Mouse (Mus musculus) heart, postnatal 14 days (tissue): ENCODE results near the gene Rdx. TPM values are rescaled to one million over a fixed set of nuclear protein-coding genes. Genes with fewer than 3 reads are reported as not detected.
A peak's percentile ranks its signal among the peaks of the same experiment; 100 is the strongest.
"Not testable (repeated sequence)": the region's sequence is repeated elsewhere in the genome, so short reads cannot be mapped to it uniquely, and the experiment has no call there.

Experiments
- DNase-seq, 2 experiments: peaks; one replicate each; pipeline ENCODE4 v3.0.0; 2021 to 2022
- intact Hi-C: fragments of 180-260 bp; cut with DNase I; formaldehyde crosslinking; loops from one replicate; pipeline ENCODE4 v1.15.1; 2025
- total RNA-seq, 2 experiments: library from RNA; stranded (reverse); gene quantifications; 2 replicates each; pipeline ENCODE4 v1.2.3; 2021

Gene Rdx
- total RNA-seq, 2 experiments from 2014 or later: 94.3 to 96.8 TPM

DNA sequence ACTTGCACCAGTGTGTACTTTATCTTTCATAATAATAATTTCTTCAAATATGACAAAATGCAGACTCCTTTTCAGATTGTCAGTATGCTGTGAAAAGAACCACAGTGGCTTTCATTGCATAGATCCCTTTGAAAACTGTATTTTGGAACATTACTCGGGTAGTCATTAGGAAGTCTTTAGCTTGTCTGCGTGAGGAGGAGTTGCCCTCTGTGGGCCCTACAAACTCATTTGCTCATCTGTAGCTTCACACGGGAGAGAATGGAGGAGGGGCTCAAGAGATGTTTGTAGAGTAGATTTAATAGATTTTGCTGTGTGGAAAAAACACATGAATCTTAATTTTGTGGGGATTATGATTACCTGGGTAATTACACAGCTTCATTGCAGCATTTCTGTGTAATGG, 2.6 kb downstream of the Rdx start:
- DNase-seq: no peak
- intact Hi-C loops: loop anchor here (2.0 to 5.0 kb wide), 2 partner anchors 23 to 118 kb away; partner anchors contain the start of gene Zc3h12c

DNA sequence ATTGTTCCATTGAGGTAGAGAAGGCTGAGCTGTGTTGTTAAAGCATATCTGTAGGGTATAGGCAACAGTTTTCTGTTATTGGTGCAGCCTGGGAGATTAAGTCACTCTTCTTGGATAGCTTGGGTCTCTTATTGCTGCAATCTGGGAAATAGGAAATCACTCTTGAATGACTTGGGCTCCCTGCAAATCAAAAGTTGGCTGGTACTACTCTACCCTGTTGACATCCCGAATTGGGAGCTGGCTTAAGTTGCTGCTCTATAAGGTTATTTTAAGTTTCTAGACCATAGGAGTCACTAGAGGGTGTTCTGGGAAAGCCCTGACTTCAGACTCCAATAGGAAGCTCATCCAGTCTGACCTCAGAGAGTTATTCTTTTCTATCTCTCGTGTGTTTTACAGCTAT, 3.4 kb downstream of the Rdx start:
- intact Hi-C loops: loop anchor here (5.0 kb wide), 1 partner anchor 117 kb away; the partner anchor contains the start of gene Zc3h12c
- DNase-seq: no peak

DNA sequence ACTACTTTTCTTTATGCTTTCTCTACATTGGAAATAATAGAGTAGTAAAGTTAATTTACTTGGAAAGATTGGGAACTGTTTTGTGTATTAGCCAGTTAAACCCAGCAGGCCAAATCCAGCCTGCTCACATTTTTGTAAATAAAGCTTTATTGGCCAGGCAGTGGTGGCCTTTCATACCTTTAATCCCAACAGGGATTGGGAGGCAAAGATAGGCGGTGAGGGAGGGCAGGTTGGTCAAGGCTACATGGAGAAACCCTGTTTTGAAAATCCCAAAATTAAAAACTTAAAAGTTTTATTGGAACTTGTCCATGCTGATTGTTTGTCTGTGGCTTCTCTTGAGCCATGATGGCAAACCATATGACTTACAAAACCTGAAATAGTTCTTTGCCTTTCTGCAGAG, 5.2 kb downstream of the Rdx start:
- no peak for DNase-seq
- intact Hi-C loops: loop anchor here (5.0 kb wide), 1 partner anchor 115 kb away; the partner anchor contains the start of gene Zc3h12c

DNA sequence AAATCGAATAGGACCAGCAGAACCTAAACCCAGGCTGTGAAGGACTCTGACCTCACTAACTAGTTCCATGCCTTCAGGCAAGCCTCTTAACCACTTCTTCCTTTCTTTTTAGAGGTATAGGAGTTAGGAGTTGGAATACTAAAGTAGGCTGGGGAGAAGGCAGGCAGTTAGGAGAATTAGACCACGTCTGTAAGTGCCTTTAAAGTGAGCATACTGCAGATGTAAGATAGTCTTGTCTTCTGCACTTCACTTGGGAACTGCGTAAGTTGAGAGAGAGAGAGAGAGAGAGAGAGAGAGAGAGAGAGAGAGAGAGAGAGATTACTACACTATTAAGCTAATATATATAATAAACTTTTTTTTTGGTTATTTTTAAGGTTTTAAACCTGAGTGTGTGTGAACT, 8.3 kb downstream of the Rdx start:
- intact Hi-C loops: no loop called here
- no peak for DNase-seq

- DNase-seq: no peak
- intact Hi-C loops: loop anchor here (5.0 kb wide), 2 partner anchors 38 to 67 kb away; no protein-coding TSS in a partner anchor
Observed at GRCm38 (mm10) chr9:52059788-52060187, 12.8 kb downstream of the Rdx start.

- intact Hi-C loops: no loop called here
Observed at GRCm38 (mm10) chr9:52070052-52070451, 23.1 kb downstream of the Rdx start.

GRCm38 (mm10) chr9:52071352-52071751, 24.4 kb downstream of the Rdx start:
- DNase-seq, intact Hi-C loops: not testable (repeated sequence)

More at GRCm38 (mm10) chr9:52070052-52070451, 23.1 kb downstream of the Rdx start:
- no peak for DNase-seq

GRCm38 (mm10) chr9:52072202-52072601, 25.2 kb downstream of the Rdx start:
- intact Hi-C loops: no loop called here
- no peak for DNase-seq

DNA sequence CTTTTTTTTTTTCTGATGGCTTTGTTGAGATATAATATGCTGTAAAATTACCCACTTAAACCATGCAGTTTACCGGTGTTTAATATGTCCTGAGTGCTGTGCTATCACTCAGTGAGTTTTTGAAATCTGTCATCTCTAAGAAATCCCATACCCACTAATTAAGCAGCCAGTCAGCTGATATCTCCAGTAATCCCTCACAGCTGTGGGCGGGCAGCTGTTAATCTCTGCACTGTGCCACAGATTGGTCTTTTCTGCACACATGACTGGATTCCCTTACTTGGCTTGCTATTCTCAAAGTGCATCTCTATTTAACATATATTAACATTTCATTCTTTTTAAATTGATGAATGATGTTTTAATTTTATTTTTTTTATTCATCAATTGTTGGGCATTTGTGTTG, 29.1 kb downstream of the Rdx start:
- DNase-seq: no peak
- intact Hi-C loops: no loop called here

GRCm38 (mm10) chr9:52077692-52078091, 30.7 kb downstream of the Rdx start:
- intact Hi-C loops: no loop called here
- DNase-seq: no peak

DNA sequence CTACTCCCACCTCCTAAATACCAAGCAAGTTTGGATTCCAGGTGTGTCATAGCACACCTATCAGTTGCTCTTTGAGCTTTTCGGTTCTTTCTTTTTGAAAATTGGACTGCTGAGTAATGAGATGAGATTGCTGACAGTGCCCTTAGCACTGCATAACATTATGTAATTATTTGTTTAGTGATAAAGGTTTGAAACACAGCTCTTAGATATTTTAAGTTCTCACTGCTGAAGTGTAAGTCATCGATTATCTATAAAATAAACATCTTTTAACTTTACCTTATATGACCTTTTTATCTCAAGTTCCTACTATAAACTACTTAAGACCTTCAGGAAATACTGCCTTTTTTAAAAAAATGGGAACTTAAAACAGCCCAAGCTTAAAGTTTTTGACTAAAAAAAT, 35.0 kb downstream of the Rdx start:
- intact Hi-C loops: no loop called here
- DNase-seq: no peak

GRCm38 (mm10) chr9:52082414-52082813, 35.4 kb downstream of the Rdx start:
- intact Hi-C loops: no loop called here
- no peak for DNase-seq

DNA sequence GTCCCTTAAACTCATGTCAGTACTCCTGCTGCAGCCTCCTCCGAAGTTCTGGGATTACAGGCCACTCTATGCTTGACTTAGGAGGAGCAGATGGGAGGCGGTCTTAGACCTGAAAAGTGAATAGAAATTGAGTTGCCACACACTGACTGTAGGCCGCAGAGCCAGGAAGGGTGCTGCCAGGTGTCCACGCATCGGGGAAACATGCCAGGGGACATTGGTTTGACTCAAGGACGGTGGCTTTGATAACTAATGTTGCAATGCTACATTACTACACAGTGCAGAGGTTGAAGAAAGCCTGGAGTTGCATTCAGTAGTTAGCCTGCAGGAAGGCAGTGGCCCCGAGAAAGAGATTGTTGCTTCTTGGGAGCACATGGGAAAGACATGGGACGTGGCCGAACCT, 44.8 kb downstream of the Rdx start:
- intact Hi-C loops: no loop called here
- peak in 1 of 2 experiments; percentile 40 for DNase-seq

DNA sequence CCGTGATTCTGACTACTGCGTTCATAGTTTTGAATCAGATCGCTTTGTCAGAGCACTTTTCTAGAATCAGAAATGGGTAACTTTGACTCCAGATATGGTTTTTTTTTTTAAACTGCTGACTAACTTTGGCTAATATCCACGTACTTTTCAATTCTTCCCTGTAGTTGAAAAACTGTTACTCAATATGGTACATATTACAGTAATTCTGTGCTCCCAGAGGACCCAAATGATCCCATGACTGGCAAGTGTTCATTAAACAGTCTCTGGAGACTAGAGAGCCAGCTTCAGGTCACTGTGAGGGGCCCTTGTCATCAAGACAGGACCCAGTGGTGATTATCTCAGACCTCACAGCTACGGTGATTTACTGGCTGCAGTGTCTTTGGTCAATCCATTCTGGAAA, 45.3 kb downstream of the Rdx start:
- intact Hi-C loops: no loop called here

DNA sequence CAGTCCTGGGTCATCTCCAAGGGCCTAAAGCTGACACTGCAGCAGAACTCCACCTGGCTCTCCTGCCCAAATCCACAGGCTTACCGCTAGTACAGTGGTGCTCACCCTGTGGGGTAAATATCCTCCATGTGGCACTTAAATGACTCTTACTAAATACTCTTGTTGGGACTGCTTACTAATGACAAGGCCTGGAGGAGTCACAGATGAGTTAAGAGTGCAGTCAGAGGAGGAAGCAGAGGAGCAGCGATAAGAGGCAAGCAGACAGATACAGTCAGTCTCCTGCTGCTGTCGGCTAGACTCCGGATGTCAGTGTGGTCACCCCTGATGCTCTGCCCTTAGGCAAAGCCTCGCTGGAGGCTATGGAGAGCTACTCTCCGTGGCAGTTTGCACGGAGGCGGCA, 46.1 kb downstream of the Rdx start:
- DNase-seq: no peak
- intact Hi-C loops: no loop called here

More for the DNA sequence above, 45.3 kb downstream of the Rdx start:
- no peak for DNase-seq

DNA sequence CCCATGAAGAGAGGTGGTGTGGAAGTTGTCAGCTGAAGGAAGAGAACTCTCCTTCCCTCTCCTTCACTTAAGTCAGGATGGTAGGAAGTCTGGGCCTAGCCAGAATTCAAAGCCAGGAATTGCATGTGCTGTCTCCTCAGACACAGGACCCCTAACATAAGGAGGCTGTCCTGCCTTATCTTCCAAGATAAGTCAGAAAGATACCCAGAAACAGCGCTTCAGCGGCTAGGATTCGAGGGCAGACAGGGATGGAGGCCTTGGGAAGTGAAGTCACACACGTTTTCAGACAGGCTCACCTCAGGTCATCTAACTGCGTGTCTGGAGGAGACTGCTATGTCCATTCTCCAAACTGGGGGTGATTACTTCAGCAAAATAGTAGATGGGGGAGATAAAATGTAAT, 47.0 kb downstream of the Rdx start:
- intact Hi-C loops: no loop called here
- DNase-seq: no peak

DNA sequence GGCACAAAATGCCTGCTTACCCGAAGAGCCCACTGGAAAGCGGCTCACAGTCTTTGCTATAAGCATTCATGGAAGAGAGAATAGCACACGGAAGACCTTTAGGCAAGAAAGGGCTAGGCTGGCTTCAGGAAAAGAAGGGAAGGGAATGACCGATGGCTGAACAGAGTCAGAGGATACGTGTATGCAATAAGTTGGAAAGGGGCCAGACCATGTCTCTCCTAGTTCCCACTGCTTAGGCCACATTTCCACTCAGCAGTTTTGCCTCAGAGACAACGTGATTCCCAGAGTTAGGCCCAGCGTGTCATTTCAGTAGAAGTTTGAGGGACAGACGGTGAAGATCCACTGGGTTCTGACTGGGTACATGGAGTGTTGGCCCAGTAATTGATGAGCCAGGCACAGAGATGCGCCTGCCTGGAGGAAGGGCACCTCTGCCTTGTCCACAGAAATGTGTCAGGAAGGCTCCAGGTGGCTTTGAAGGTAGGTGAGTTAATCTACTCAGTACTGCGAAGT, 47.6 kb downstream of the Rdx start:
- intact Hi-C loops: no loop called here
- DNase-seq: no peak

DNA sequence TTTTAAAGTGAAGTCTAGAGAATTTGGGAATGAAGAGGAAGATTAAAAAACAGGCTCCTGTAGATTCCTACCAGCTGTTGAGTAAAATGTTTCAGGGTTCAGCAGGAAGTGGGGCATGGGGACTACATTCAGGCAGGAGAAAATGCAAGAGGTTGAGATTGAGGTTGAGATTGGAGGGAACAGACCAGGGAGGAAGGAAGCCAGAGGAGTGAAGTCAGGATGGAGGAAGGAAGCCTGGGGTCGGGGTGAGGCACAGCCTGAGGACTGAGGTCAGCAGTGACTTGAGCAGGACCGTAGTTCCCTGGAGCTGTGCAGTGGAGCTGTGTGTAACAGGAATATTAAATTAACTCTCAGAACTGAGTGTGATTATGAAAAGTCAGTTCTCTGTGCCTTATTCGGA, 48.7 kb downstream of the Rdx start:
- intact Hi-C loops: loop anchor here (5.0 kb wide), 2 partner anchors 33 to 758 kb away; no protein-coding TSS in a partner anchor
- DNase-seq: no peak

GRCm38 (mm10) chr9:52097386-52097785, 50.4 kb downstream of the Rdx start:
- DNase-seq: no peak
- intact Hi-C loops: loop anchor here (5.0 kb wide), 2 partner anchors 35 to 760 kb away; no protein-coding TSS in a partner anchor

DNA sequence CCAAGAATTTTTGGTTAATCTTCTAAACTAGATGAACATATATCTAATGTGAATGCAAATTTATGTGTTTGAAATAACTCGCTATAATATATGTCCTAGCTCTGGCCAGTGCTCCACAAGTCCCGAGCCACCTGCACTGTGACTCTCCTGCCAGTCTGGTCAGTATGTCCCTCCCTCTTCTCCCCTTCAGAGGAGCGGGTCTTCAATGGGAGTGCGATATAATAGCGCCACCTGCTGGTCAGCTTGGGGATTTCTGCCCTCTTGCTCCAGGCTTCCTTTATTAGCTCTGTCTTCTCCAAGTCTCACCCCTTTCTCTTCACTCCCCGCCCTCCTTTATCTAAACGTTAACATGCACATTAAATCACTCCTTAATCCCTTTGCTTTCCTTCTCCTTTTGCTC, 51.6 kb downstream of the Rdx start:
- DNase-seq: peak; percentile 82 to 89
- intact Hi-C loops: loop anchor here (1.0 to 5.0 kb wide), 4 partner anchors 36 to 938 kb away; no protein-coding TSS in a partner anchor

DNA sequence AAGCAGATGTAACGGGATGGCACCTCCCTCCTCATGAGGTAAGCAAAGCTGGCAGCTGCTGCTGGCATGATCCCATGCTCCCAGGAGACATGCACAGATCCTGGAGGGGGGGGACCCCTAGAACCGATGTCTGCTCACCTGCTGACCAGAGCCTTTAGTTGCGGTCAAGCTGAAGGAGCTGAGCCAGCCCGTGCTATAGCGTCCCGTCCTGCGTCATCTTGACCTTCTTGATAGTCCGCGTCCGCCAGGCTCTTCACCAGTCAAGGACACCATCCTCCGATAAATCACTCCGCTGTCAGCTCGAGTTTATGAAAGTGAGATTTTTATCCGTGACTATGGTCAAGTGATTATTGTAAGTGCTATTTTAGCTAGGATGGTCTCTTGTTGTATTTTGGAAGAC, 53.5 kb downstream of the Rdx start:
- DNase-seq: no peak
- intact Hi-C loops: no loop called here

DNA sequence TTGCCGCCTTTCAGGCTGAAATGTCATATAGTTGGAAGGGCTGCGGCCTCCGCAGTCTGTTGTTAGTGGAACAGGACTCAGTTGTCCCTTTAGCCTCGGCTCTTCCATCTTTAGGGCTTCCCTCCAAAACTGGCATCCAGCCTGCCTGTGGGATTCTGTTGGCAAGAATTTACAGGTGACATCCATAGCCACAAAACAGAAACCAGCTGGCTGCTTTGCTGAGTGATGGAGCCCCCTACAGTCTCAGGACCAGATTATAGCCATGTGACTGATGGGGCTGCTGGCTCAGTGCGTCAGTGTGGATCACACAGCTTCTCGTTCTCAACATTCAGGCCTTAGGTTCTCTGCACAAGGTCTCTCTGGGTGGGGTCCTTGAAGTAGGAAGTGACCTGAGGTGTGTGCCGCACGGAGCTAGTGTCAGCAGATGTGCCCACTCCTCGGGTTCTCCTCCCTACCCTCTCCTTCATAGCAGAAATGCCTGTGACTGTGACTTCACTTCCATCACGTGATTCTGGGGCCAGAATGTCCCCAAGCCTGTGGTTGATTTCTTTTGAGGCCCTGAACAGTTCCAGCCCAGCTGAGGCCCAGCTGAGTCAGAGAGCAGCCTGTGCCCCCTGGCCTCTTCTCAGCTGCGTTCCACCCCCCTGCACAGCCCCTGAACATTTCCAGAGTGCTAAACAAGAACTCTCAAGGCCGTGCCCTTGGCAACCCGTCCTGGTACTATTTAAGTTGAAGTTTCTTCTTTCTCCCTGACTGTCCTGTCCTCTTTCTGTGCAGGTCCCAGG, 55.3 kb downstream of the Rdx start:
- no peak for DNase-seq
- intact Hi-C loops: no loop called here
